Mouse (Mus musculus) brown adipose tissue, adult 24 weeks (tissue): ENCODE results near the gene Rpp40. TPM values are rescaled to one million over a fixed set of nuclear protein-coding genes. Genes with fewer than 3 reads are reported as not detected.

Experiments
- H3K27ac ChIP-seq: fragments of 200-500 bp; replicated peaks from 2 replicates; pipeline ENCODE4 v1.5.1; 2012; ENCODE audit warnings: low read depth, mild to moderate bottlenecking, low read length
- H3K4me1 ChIP-seq: fragments of 200-500 bp; 2 replicates; pipeline ENCODE4 v1.6.1; 2012; ENCODE audit warnings: low read length, mixed read lengths; ENCODE audit not compliant: control insufficient read depth, insufficient read depth, insufficient read length
- H3K4me3 ChIP-seq: fragments of 200-500 bp; 2 replicates; pipeline ENCODE4 v1.5.1; 2012; ENCODE audit warnings: low read depth, mild to moderate bottlenecking, low read length, moderate library complexity; ENCODE audit not compliant: insufficient read depth
- polyA plus RNA-seq: library from polyadenylated mRNA; stranded (reverse); fragments of >200 nt; gene quantifications from 2 replicates; pipeline ENCODE4 v1.2.4, GENCODE M21; 2012; ENCODE audit not compliant: missing spikeins, insufficient read depth, insufficient read length

The Rpp40 gene
- polyA plus RNA-seq, 1 experiment, result 21.2 TPM

GRCm38 (mm10) chr13:35878282-35878681 lies 27.9 kb downstream of the Rpp40 start:
- no peak overlapping the region for H3K4me3 ChIP-seq
- H3K27ac ChIP-seq, result no peak overlapping the region
- no peaks in the 10 kb centered on the region for H3K4me1 ChIP-seq

GRCm38 (mm10) chr13:35875396-35875795 lies 30.8 kb downstream of the Rpp40 start:
- Histone ChIP-seq H3K27ac (no peak overlapping the region), H3K4me1 (no peaks in the 10 kb centered on the region), H3K4me3 (no peak overlapping the region)

- Histone ChIP-seq H3K27ac (no peak overlapping the region), H3K4me1 (no peaks in the 10 kb centered on the region), H3K4me3 (no peak overlapping the region)
These were observed 35.1 kb downstream of the Rpp40 start for GRCm38 (mm10) chr13:35871107-35871506.

DNA sequence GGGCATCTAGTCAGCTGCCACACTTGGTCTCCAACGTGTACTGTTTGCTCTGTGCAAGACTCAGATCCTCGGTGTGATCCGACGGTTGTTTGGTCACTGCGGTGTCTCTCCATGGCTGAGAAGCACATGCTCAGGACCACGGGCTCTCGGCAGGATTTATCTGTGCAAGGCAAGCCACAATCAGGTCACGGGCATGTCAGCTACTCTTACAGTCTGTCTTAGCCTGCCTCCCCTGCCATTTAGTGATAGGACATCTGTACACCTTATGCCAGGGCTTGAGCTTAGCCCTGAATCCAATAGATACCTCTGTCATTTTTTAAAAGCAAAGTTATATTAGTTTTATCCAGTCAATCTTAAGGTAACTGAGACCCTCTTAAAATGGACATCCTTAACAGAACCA lies 35.5 kb downstream of the Rpp40 start:
- no peak overlapping the region for H3K4me3 ChIP-seq
- H3K27ac ChIP-seq, result no peak overlapping the region

GRCm38 (mm10) chr13:35860916-35861315 lies 45.2 kb downstream of the Rpp40 start:
- peaks cover 3% of the 10 kb centered on the region; the same call in 1 of the 2 replicates for H3K4me1 ChIP-seq
- H3K4me3 ChIP-seq, result no peak overlapping the region
- H3K27ac ChIP-seq, result peak overlapping the region; percentile 64

More for the DNA sequence above, 35.5 kb downstream of the Rpp40 start:
- no peaks in the 10 kb centered on the region for H3K4me1 ChIP-seq

GRCm38 (mm10) chr13:35857486-35857885 lies 48.7 kb downstream of the Rpp40 start:
- H3K27ac ChIP-seq, result no peak overlapping the region
- peaks cover 3% of the 10 kb centered on the region; the same call in 1 of the 2 replicates for H3K4me1 ChIP-seq
- H3K4me3 ChIP-seq, result no peak overlapping the region

- H3K27ac ChIP-seq, result no peak overlapping the region
- H3K4me3 ChIP-seq, result no peak overlapping the region
- no peaks in the 10 kb centered on the region for H3K4me1 ChIP-seq
These were observed 53.1 kb downstream of the Rpp40 start for GRCm38 (mm10) chr13:35852851-35853575.

- Histone ChIP-seq H3K4me3 (no peak overlapping the region), H3K27ac (no peak overlapping the region), H3K4me1 (no peaks in the 10 kb centered on the region)
These were observed 54.6 kb downstream of the Rpp40 start for GRCm38 (mm10) chr13:35851581-35851980.

DNA sequence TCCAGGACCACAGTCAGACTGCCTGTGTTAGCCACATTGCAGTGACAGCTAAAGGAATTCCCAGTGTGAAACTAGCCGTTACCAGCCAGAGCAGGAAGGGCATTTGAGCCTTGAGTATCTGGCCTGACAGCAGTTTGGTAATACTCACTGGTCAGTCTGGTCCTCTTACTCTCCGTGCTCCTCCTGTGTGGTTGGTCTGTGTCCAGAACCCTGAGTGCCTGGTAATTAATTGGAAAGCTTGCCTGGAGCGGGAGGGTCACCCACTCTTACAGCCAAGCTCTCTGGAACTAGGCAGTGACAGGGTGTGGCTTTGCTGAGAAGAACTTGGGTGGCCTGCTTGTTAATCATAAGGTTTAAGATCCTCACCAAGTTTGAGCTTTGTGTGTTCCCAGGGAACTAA lies 57.5 kb downstream of the Rpp40 start:
- no peak overlapping the region for H3K27ac ChIP-seq
- no peaks in the 10 kb centered on the region; the same call in 1 of the 2 replicates for H3K4me1 ChIP-seq

GRCm38 (mm10) chr13:35845306-35845705 lies 60.9 kb downstream of the Rpp40 start:
- Histone ChIP-seq H3K27ac (no peak overlapping the region), H3K4me1 (no peaks in the 10 kb centered on the region; the same call in 1 of the 2 replicates), H3K4me3 (no peak overlapping the region)

More for the DNA sequence above, 57.5 kb downstream of the Rpp40 start:
- no peak overlapping the region for H3K4me3 ChIP-seq

Other genes with a start within 250 kb of the Rpp40 start
- 3.6 and 4.8 TPM in 2 replicates for gene Cdyl, start 246.5 kb downstream of the Rpp40 start, polyA plus RNA-seq
- not detected in 2 replicates for gene Ppp1r3g, start 52.5 kb upstream of the Rpp40 start, polyA plus RNA-seq
- 91.4 and 117 TPM in 2 replicates for gene Fars2, start 211.1 kb upstream of the Rpp40 start, polyA plus RNA-seq
- gene Lyrm4, start 211.2 kb upstream of the Rpp40 start, polyA plus RNA-seq, result 11.9 and 13.9 TPM in 2 replicates